Mouse (Mus musculus) heart, postnatal 0 days (tissue): ENCODE measurements around the gene Rap1gap2. TPM values are rescaled to one million over a fixed set of nuclear protein-coding genes. Genes with fewer than 3 reads are reported as not detected.

Experiments
- ATAC-seq: fragments of 200-750 bp; cut with Nextera tagmentation; 2 replicates; pipeline ENCODE4 v1.8.0; 2017; ENCODE audit warnings: low read depth, moderate number of reproducible peaks, moderate library complexity; ENCODE audit not compliant: insufficient read depth
- DNase-seq: peaks from one replicate; pipeline ENCODE4 v3.0.0-alpha.2; 2016; ENCODE audit warnings: low spot score
- H3K27ac ChIP-seq: fragments of 300-500 bp; sonication (generic); 2 replicates; pipeline ENCODE4 v1.5.1; 2014; ENCODE audit warnings: low read depth, mild to moderate bottlenecking
- H3K27me3 ChIP-seq: fragments of 300-500 bp; sonication (generic); 2 replicates; pipeline ENCODE4 v1.6.1; 2014; ENCODE audit warnings: low read length, mixed read lengths; ENCODE audit not compliant: control insufficient read depth, insufficient read depth
- H3K36me3 ChIP-seq: fragments of 300-500 bp; sonication (generic); replicated peaks from 2 replicates; pipeline ENCODE4 v1.6.1; 2014; ENCODE audit warnings: low read length, mixed read lengths; ENCODE audit not compliant: control insufficient read depth, insufficient read depth
- H3K4me1 ChIP-seq: fragments of 300-500 bp; sonication (generic); 2 replicates; pipeline ENCODE4 v1.6.1; 2014; ENCODE audit warnings: antibody characterized with exemption; ENCODE audit not compliant: control insufficient read depth, insufficient read depth
- H3K4me2 ChIP-seq: fragments of 300-500 bp; sonication (generic); 2 replicates; pipeline ENCODE4 v1.6.1; 2014; ENCODE audit warnings: low read depth, mild to moderate bottlenecking, low read length, moderate library complexity
- H3K4me3 ChIP-seq: fragments of 300-500 bp; sonication (generic); 2 replicates; pipeline ENCODE4 v1.5.1; 2014; ENCODE audit warnings: low read depth, low read length
- H3K9ac ChIP-seq: fragments of 300-500 bp; sonication (generic); replicated peaks from 2 replicates; pipeline ENCODE4 v1.6.1; 2014; ENCODE audit warnings: low read depth, low read length, mixed read lengths
- H3K9me3 ChIP-seq: fragments of 300-500 bp; sonication (generic); replicated peaks from 2 replicates; pipeline ENCODE4 v1.6.1; 2016; ENCODE audit warnings: low read length; ENCODE audit not compliant: control insufficient read depth
- CTCF ChIP-seq: IDR thresholded peaks from 2 replicates; pipeline ENCODE4 v1.5.1; 2016; ENCODE audit warnings: antibody characterized with exemption, control low read depth, low read depth
- EP300 ChIP-seq: IDR thresholded peaks from 2 replicates; pipeline ENCODE4 v1.6.1; 2016; ENCODE audit warnings: antibody characterized with exemption, low read depth
- WGBS: fragments of 180-500 bp; shearing (Covaris S2); extraction: QIAGEN DNeasy Blood & Tissue Kit; methylation state at CpG from one replicate; pipeline ENCODE4 v1.1.7; 2014; 5-methylcytosine and 5-hydroxymethylcytosine counted together
- polyA plus RNA-seq: library from polyadenylated mRNA; unstranded; fragments of >200 nt; fragmentation: Nextera tagmentation; extraction: Ambion mirVana; gene quantifications from 2 replicates; pipeline ENCODE4 v1.2.1, GENCODE M21; 2015
- total RNA-seq: library from RNA; depleted of rRNA; stranded (reverse); fragments of >200 nt; gene quantifications from 2 replicates; pipeline ENCODE4 v1.2.3, GENCODE M21; 2014; ENCODE audit warnings: low replicate concordance; rRNA removed

The Rap1gap2 gene
- total and polyA plus RNA-seq, 2 experiments from 2014 or later = 5.6 to 16.5 TPM

- no peak for ATAC-seq
- DNase-seq = no peak
- Histone ChIP-seq H3K4me3 (no peak within 1 kb of the TSS), H3K4me1 (no peaks in the 10 kb centered on the region), H3K9ac (no peak within 1 kb of the TSS), H3K9me3 (no peaks in the 10 kb centered on the region), H3K4me2 (no peak within 1 kb of the TSS), H3K27me3 (no peaks in the 10 kb centered on the region), H3K36me3 (no peaks in the 10 kb centered on the region), H3K27ac (no peak within 1 kb of the TSS)
- WGBS = 58% methylated on average over 1 of the region's 1 CpGs
- TF ChIP-seq CTCF (no peak), EP300 (no peak)
Measured at GRCm38 (mm10) chr11:74361769-74362168, 248.9 kb downstream of the Rap1gap2 start, which contains the start of gene Olfr412. Olfr412 (plus strand) TSS chr11:74362069.

- WGBS = 65% methylated on average over 3 of the region's 3 CpGs
- Histone ChIP-seq H3K27me3 (no peaks in the 10 kb centered on the region), H3K9ac (no peak within 1 kb of the TSS), H3K27ac (no peak within 1 kb of the TSS), H3K36me3 (no peaks in the 10 kb centered on the region), H3K4me3 (no peak within 1 kb of the TSS), H3K9me3 (no peaks in the 10 kb centered on the region), H3K4me1 (no peaks in the 10 kb centered on the region), H3K4me2 (no peak within 1 kb of the TSS)
- DNase-seq (no peak), ATAC-seq (no peak)
- TF ChIP-seq EP300 (no peak), CTCF (no peak)
Measured at GRCm38 (mm10) chr11:74352550-74352949, 258.2 kb downstream of the Rap1gap2 start, which contains the start of gene Olfr411. Olfr411 (minus strand) TSS chr11:74352650.

GRCm38 (mm10) chr11:74337931-74338330 lies 272.8 kb downstream of the Rap1gap2 start, which contains the start of gene Olfr410:
Olfr410 (minus strand) TSS chr11:74338031.
- Histone ChIP-seq H3K9me3 (no peaks in the 10 kb centered on the region), H3K9ac (no peak within 1 kb of the TSS), H3K27me3 (no peaks in the 10 kb centered on the region), H3K36me3 (no peaks in the 10 kb centered on the region), H3K4me3 (no peak within 1 kb of the TSS), H3K27ac (no peak within 1 kb of the TSS), H3K4me1 (no peaks in the 10 kb centered on the region), H3K4me2 (no peak within 1 kb of the TSS)
- ATAC-seq = no peak
- no peak for TF ChIP-seq EP300
- no peak for TF ChIP-seq CTCF
- DNase-seq = no peak
- WGBS = 63% methylated on average over 6 of the region's 6 CpGs

Other genes starting within 250 kb of the Rap1gap2 start
- gene Olfr412, start 248.8 kb downstream of the Rap1gap2 start, total RNA-seq = not detected in 2 replicates
- not detected in 2 replicates for gene Olfr412, start 248.8 kb downstream of the Rap1gap2 start, polyA plus RNA-seq
- gene Ccdc92b, start 8.7 kb upstream of the Rap1gap2 start, total RNA-seq = 0.08 TPM in 1 of 2 replicates, not detected in the other
- 0.49 and 0.63 TPM in 2 replicates for gene Ccdc92b, start 8.7 kb upstream of the Rap1gap2 start, polyA plus RNA-seq
- gene Cluh, start 38.6 kb upstream of the Rap1gap2 start, total RNA-seq = 241 and 291 TPM in 2 replicates
- 52.7 and 61.4 TPM in 2 replicates for gene Cluh, start 38.6 kb upstream of the Rap1gap2 start, polyA plus RNA-seq
- 78.4 and 94.3 TPM in 2 replicates for gene Pafah1b1, start 113.8 kb upstream of the Rap1gap2 start, total RNA-seq
- gene Pafah1b1, start 113.8 kb upstream of the Rap1gap2 start, polyA plus RNA-seq = 62.9 and 69.4 TPM in 2 replicates
- 3.6 and 5.2 TPM in 2 replicates for gene Mettl16, start 159.9 kb upstream of the Rap1gap2 start, total RNA-seq
- 12.7 and 16.2 TPM in 2 replicates for gene Mettl16, start 159.9 kb upstream of the Rap1gap2 start, polyA plus RNA-seq
- gene Mnt, start 220.0 kb upstream of the Rap1gap2 start, total RNA-seq = 9.0 TPM in 2 replicates
- 1.8 and 2.3 TPM in 2 replicates for gene Mnt, start 220.0 kb upstream of the Rap1gap2 start, polyA plus RNA-seq